Mouse (Mus musculus): Measurements from ENCODE around the gene Wdr89. TPM values are rescaled to one million over a fixed set of nuclear protein-coding genes. Genes with fewer than 3 reads are reported as not detected.

Gene Wdr89
- polyA plus RNA-seq, 1 experiment, result 9.8 TPM

GRCm38 (mm10) chr12:75641726-75642125 lies 27.6 kb downstream of the Wdr89 start:
- no peaks in the 10 kb centered on the region for H3K36me3 ChIP-seq (ENCODE audit: control insufficient read depth, insufficient read depth)

DNA sequence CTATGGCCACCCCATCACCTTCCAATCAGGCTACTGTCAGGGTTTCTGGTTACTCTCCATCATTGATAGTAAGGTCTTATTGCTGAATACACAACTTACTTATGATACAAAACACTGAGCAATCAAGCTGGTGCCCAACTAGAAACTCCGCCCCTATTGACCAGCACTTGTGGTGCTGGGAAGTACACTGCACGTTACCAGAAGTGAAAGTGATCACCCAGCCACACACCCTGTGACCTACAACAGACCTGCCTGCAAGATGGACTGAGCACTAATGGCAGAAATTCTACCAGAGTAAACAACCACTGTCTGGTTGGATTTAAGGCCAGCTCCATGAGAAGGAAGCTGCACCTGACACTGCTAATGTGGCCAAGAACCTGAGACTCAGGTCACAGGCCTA lies 31.0 kb downstream of the Wdr89 start:
- no peaks in the 10 kb centered on the region for H3K36me3 ChIP-seq (ENCODE audit: control insufficient read depth, insufficient read depth)
- H3K4me3 ChIP-seq (ENCODE audit: insufficient read depth, poor library complexity, severe bottlenecking), result no peak overlapping the region
- TF ChIP-seq USF1 (IDR thresholded peaks at IDR 0.05; ENCODE audit: low read depth) (no peak), MAX (IDR thresholded peaks at IDR 0.05) (no peak), MYOD1 (IDR thresholded peaks at IDR 0.05; ENCODE audit: control insufficient read depth, insufficient read length, low read depth) (no peak), FOSL1 (IDR thresholded peaks at IDR 0.05; ENCODE audit: insufficient read depth, low read length, poor library complexity, severe bottlenecking) (no peak)
- H3K79me3 ChIP-seq (ENCODE audit: low read depth), result no peaks in the 10 kb centered on the region
- H3ac ChIP-seq (ENCODE audit: control insufficient read depth, insufficient read length, low read depth), result no peak overlapping the region
- H3K27me3 ChIP-seq (ENCODE audit: control insufficient read depth, insufficient read depth, insufficient read length), result no peaks in the 10 kb centered on the region
- H3K79me2 ChIP-seq (ENCODE audit: control insufficient read depth, insufficient read depth), result no peaks in the 10 kb centered on the region

More at GRCm38 (mm10) chr12:75641726-75642125, 27.6 kb downstream of the Wdr89 start:
- H3K27me3 ChIP-seq (ENCODE audit: control insufficient read depth, insufficient read depth, insufficient read length), result no peaks in the 10 kb centered on the region
- TF ChIP-seq FOSL1 (IDR thresholded peaks at IDR 0.05; ENCODE audit: insufficient read depth, low read length, poor library complexity, severe bottlenecking) (no peak), MYOG (IDR thresholded peaks at IDR 0.05; ENCODE audit: control insufficient read depth, extremely low read depth, insufficient read length) (no peak), CEBPB (IDR thresholded peaks at IDR 0.05; ENCODE audit: low read depth) (no peak), MYOD1 (IDR thresholded peaks at IDR 0.05; ENCODE audit: control insufficient read depth, insufficient read length, low read depth) (no peak), MAX (IDR thresholded peaks at IDR 0.05) (no peak), CTCF (IDR thresholded peaks at IDR 0.05; ENCODE audit: control insufficient read depth, insufficient read depth, insufficient read length) (no peak), USF1 (IDR thresholded peaks at IDR 0.05; ENCODE audit: low read depth) (no peak)
- H3K79me2 ChIP-seq (ENCODE audit: control insufficient read depth, insufficient read depth), result no peaks in the 10 kb centered on the region
- no peak overlapping the region for H3ac ChIP-seq (ENCODE audit: control insufficient read depth, insufficient read length, low read depth)
- no peaks in the 10 kb centered on the region for H3K79me3 ChIP-seq (ENCODE audit: low read depth)
- H3K4me3 ChIP-seq (ENCODE audit: insufficient read depth, poor library complexity, severe bottlenecking), result no peak overlapping the region

DNA sequence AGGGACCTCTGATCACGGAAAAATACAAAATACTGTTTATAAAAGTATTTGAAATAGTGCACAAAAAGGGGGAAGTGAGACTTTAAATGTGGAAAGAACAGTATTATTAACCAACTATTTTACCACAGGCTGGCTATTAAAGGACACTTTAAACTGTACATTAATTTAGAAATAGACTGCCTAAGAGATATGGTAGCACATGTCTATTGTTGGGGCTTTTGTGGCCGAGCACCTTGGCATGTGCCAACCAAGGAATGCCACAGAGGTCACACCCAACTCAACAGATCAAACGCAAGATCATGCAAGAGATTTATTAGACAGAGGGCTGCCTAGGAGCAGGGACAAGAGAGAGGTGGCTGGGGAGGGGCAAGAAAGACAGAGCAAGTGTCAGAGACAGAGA lies 32.2 kb downstream of the Wdr89 start:
- H3K79me2 ChIP-seq (ENCODE audit: control insufficient read depth, insufficient read depth), result no peaks in the 10 kb centered on the region
- H3K79me3 ChIP-seq (ENCODE audit: low read depth), result no peaks in the 10 kb centered on the region
- H3K36me3 ChIP-seq (ENCODE audit: control insufficient read depth, insufficient read depth), result peaks cover 4% of the 10 kb centered on the region
- no peaks in the 10 kb centered on the region for H3K27me3 ChIP-seq (ENCODE audit: control insufficient read depth, insufficient read depth, insufficient read length)
- no peak for TF ChIP-seq CTCF (IDR thresholded peaks at IDR 0.05; ENCODE audit: control insufficient read depth, insufficient read depth, insufficient read length)
- TF ChIP-seq MAX (IDR thresholded peaks at IDR 0.05), result no peak
- TF ChIP-seq MYOD1 (IDR thresholded peaks at IDR 0.05; ENCODE audit: control insufficient read depth, insufficient read length, low read depth), result no peak
- TF ChIP-seq MYOG (IDR thresholded peaks at IDR 0.05; ENCODE audit: control insufficient read depth, extremely low read depth, insufficient read length), result no peak
- TF ChIP-seq CEBPB (IDR thresholded peaks at IDR 0.05; ENCODE audit: low read depth), result no peak
- no peak for TF ChIP-seq FOSL1 (IDR thresholded peaks at IDR 0.05; ENCODE audit: insufficient read depth, low read length, poor library complexity, severe bottlenecking)
- TF ChIP-seq USF1 (IDR thresholded peaks at IDR 0.05; ENCODE audit: low read depth), result no peak
- no peak overlapping the region for H3ac ChIP-seq (ENCODE audit: control insufficient read depth, insufficient read length, low read depth)
- no peak overlapping the region for H3K4me3 ChIP-seq (ENCODE audit: insufficient read depth, poor library complexity, severe bottlenecking)

- H3K79me2 ChIP-seq (ENCODE audit: control insufficient read depth, insufficient read depth), result no peaks in the 10 kb centered on the region
- no peak for TF ChIP-seq MYOD1 (IDR thresholded peaks at IDR 0.05; ENCODE audit: control insufficient read depth, insufficient read length, low read depth)
- TF ChIP-seq MAX (IDR thresholded peaks at IDR 0.05), result no peak
- peaks cover 9% of the 10 kb centered on the region for H3K36me3 ChIP-seq (ENCODE audit: control insufficient read depth, insufficient read depth)
- H3K27me3 ChIP-seq (ENCODE audit: control insufficient read depth, insufficient read depth, insufficient read length), result no peaks in the 10 kb centered on the region
- H3K79me3 ChIP-seq (ENCODE audit: low read depth), result no peaks in the 10 kb centered on the region
- H3K4me3 ChIP-seq (ENCODE audit: insufficient read depth, poor library complexity, severe bottlenecking), result no peak overlapping the region
- H3ac ChIP-seq (ENCODE audit: control insufficient read depth, insufficient read length, low read depth), result no peak overlapping the region
Observed at GRCm38 (mm10) chr12:75635771-75636430, 33.4 kb downstream of the Wdr89 start.

- no peaks in the 10 kb centered on the region for H3K79me2 ChIP-seq (ENCODE audit: control insufficient read depth, insufficient read depth)
- no peak overlapping the region for H3K4me3 ChIP-seq (ENCODE audit: insufficient read depth, poor library complexity, severe bottlenecking)
- H3ac ChIP-seq (ENCODE audit: control insufficient read depth, insufficient read length, low read depth), result no peak overlapping the region
- TF ChIP-seq MAX (IDR thresholded peaks at IDR 0.05) (no peak), CEBPB (IDR thresholded peaks at IDR 0.05; ENCODE audit: low read depth) (no peak), USF1 (IDR thresholded peaks at IDR 0.05; ENCODE audit: low read depth) (no peak), CTCF (IDR thresholded peaks at IDR 0.05; ENCODE audit: control insufficient read depth, insufficient read depth, insufficient read length) (no peak), MYOG (IDR thresholded peaks at IDR 0.05; ENCODE audit: control insufficient read depth, extremely low read depth, insufficient read length) (no peak), MYOD1 (IDR thresholded peaks at IDR 0.05; ENCODE audit: control insufficient read depth, insufficient read length, low read depth) (no peak), FOSL1 (IDR thresholded peaks at IDR 0.05; ENCODE audit: insufficient read depth, low read length, poor library complexity, severe bottlenecking) (no peak)
- peaks cover 9% of the 10 kb centered on the region for H3K36me3 ChIP-seq (ENCODE audit: control insufficient read depth, insufficient read depth)
- no peaks in the 10 kb centered on the region for H3K79me3 ChIP-seq (ENCODE audit: low read depth)
- no peaks in the 10 kb centered on the region for H3K27me3 ChIP-seq (ENCODE audit: control insufficient read depth, insufficient read depth, insufficient read length)
Observed at GRCm38 (mm10) chr12:75629618-75630017, 39.7 kb downstream of the Wdr89 start.

DNA sequence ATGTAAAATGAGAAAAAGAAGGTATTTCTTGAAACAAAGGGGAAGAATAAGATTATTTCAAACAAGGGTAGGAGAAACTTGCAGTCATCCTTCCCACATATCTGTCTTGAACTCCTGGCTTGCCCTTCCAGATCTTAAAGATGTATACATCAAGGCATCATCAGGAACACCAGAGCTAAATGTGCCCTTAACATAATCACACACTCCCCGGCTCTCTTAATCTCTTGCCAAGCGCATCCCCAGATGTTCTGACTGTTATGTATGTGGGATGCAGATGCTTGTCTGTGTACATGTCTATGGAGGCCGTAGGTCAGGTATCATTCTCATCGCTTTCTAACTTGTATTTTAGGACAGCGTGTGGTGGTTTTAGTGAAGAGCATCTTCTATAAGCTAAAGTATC lies 46.0 kb downstream of the Wdr89 start:
- Histone ChIP-seq H3K27me3 (ENCODE audit: control insufficient read depth, insufficient read depth, insufficient read length) (no peaks in the 10 kb centered on the region), H3K36me3 (ENCODE audit: control insufficient read depth, insufficient read depth) (no peaks in the 10 kb centered on the region)

More for the DNA sequence above, 46.0 kb downstream of the Wdr89 start:
- Histone ChIP-seq H3ac (ENCODE audit: control insufficient read depth, insufficient read length, low read depth) (no peak overlapping the region), H3K79me2 (ENCODE audit: control insufficient read depth, insufficient read depth) (no peaks in the 10 kb centered on the region), H3K4me3 (ENCODE audit: insufficient read depth, poor library complexity, severe bottlenecking) (no peak overlapping the region), H3K79me3 (ENCODE audit: low read depth) (no peaks in the 10 kb centered on the region)
- TF ChIP-seq FOSL1 (IDR thresholded peaks at IDR 0.05; ENCODE audit: insufficient read depth, low read length, poor library complexity, severe bottlenecking) (no peak), CEBPB (IDR thresholded peaks at IDR 0.05; ENCODE audit: low read depth) (no peak), MYOG (IDR thresholded peaks at IDR 0.05; ENCODE audit: control insufficient read depth, extremely low read depth, insufficient read length) (no peak), MAX (IDR thresholded peaks at IDR 0.05) (no peak), USF1 (IDR thresholded peaks at IDR 0.05; ENCODE audit: low read depth) (no peak), CTCF (IDR thresholded peaks at IDR 0.05; ENCODE audit: control insufficient read depth, insufficient read depth, insufficient read length) (no peak)
